Mouse (Mus musculus): ENCODE data around the gene Hap1. TPM values are rescaled to one million over a fixed set of nuclear protein-coding genes. Genes with fewer than 3 reads are reported as not detected.
"Not testable (repeated sequence)": the region's sequence is repeated elsewhere in the genome, so short reads cannot be mapped to it uniquely, and the experiment has no call there.

The Hap1 gene
- polyA plus RNA-seq, 1 experiment from 2014 or later = 0.39 TPM

GRCm38 (mm10) chr11:100330235-100330634 lies 25.7 kb downstream of the Hap1 start:
- no peaks in the 10 kb centered on the region for H3K9me3 ChIP-seq (ENCODE audit: control insufficient read depth, low read length)
- no peak overlapping the region for H3K4me2 ChIP-seq (ENCODE audit: low read depth, severe bottlenecking)
- no peak overlapping the region for H3K4me3 ChIP-seq (ENCODE audit: low read depth, low read length)
- H3K36me3 ChIP-seq (ENCODE audit: control insufficient read depth, insufficient read depth, low read length) = no peaks in the 10 kb centered on the region
- ATAC-seq (ENCODE audit: insufficient number of reproducible peaks, low FRiP score, low TSS enrichment, low read depth) = no peak
- 0 out of 2 replicates have a peak, but pooled peaks cover 4% of the 10 kb centered on the region for H3K4me1 ChIP-seq (ENCODE audit: control insufficient read depth, insufficient read depth, low read length)
- no peaks in the 10 kb centered on the region for H3K27me3 ChIP-seq (ENCODE audit: control insufficient read depth, insufficient read depth, low read length)
- no peak overlapping the region for H3K27ac ChIP-seq (replicated peaks; ENCODE audit: low read depth, low read length)
- DNase-seq (ENCODE audit: low spot score) = no peak
- H3K9ac ChIP-seq (ENCODE audit: low read length) = no peak overlapping the region
- 56% methylated on average over 16 of the region's 16 CpGs for WGBS

GRCm38 (mm10) chr11:100327761-100328160 lies 28.2 kb downstream of the Hap1 start:
- 0 out of 2 replicates have a peak, but pooled peaks cover 2% of the 10 kb centered on the region for H3K4me1 ChIP-seq (ENCODE audit: control insufficient read depth, insufficient read depth, low read length)
- H3K36me3 ChIP-seq (ENCODE audit: control insufficient read depth, insufficient read depth, low read length) = no peaks in the 10 kb centered on the region
- no peaks in the 10 kb centered on the region for H3K27me3 ChIP-seq (ENCODE audit: control insufficient read depth, insufficient read depth, low read length)
- DNase-seq (ENCODE audit: low spot score) (no peak), ATAC-seq (ENCODE audit: insufficient number of reproducible peaks, low FRiP score, low TSS enrichment, low read depth) (no peak)
- H3K9me3 ChIP-seq (ENCODE audit: control insufficient read depth, low read length) = no peaks in the 10 kb centered on the region
- 84% methylated on average over 6 of the region's 6 CpGs for WGBS
- no peak overlapping the region for H3K4me2 ChIP-seq (ENCODE audit: low read depth, severe bottlenecking)
- no peak overlapping the region for H3K4me3 ChIP-seq (ENCODE audit: low read depth, low read length)
- H3K9ac ChIP-seq (ENCODE audit: low read length) = no peak overlapping the region
- no peak overlapping the region for H3K27ac ChIP-seq (replicated peaks; ENCODE audit: low read depth, low read length)

GRCm38 (mm10) chr11:100327316-100327715 lies 28.6 kb downstream of the Hap1 start:
- no peaks in the 10 kb centered on the region for H3K4me1 ChIP-seq (ENCODE audit: control insufficient read depth, insufficient read depth, low read length)
- no peak overlapping the region for H3K27ac ChIP-seq (replicated peaks; ENCODE audit: low read depth, low read length)
- 80% methylated on average over 11 of the region's 11 CpGs for WGBS
- no peaks in the 10 kb centered on the region for H3K9me3 ChIP-seq (ENCODE audit: control insufficient read depth, low read length)
- no peak overlapping the region for H3K9ac ChIP-seq (ENCODE audit: low read length)
- no peaks in the 10 kb centered on the region for H3K27me3 ChIP-seq (ENCODE audit: control insufficient read depth, insufficient read depth, low read length)
- no peak for ATAC-seq (ENCODE audit: insufficient number of reproducible peaks, low FRiP score, low TSS enrichment, low read depth)
- H3K4me3 ChIP-seq (ENCODE audit: low read depth, low read length) = no peak overlapping the region
- H3K36me3 ChIP-seq (ENCODE audit: control insufficient read depth, insufficient read depth, low read length) = 0 out of 2 replicates have a peak, but pooled peaks cover 2% of the 10 kb centered on the region
- DNase-seq (ENCODE audit: low spot score) = no peak
- H3K4me2 ChIP-seq (ENCODE audit: low read depth, severe bottlenecking) = no peak overlapping the region

- no peak overlapping the region for H3K4me3 ChIP-seq (ENCODE audit: low read depth, low read length)
- DNase-seq (ENCODE audit: low spot score) (no peak), ATAC-seq (ENCODE audit: insufficient number of reproducible peaks, low FRiP score, low TSS enrichment, low read depth) (no peak)
- no peaks in the 10 kb centered on the region for H3K27me3 ChIP-seq (ENCODE audit: control insufficient read depth, insufficient read depth, low read length)
- H3K27ac ChIP-seq (replicated peaks; ENCODE audit: low read depth, low read length) = no peak overlapping the region
- no peak overlapping the region for H3K9ac ChIP-seq (ENCODE audit: low read length)
- H3K4me1 ChIP-seq (ENCODE audit: control insufficient read depth, insufficient read depth, low read length) = no peaks in the 10 kb centered on the region
- H3K4me2 ChIP-seq (ENCODE audit: low read depth, severe bottlenecking) = no peak overlapping the region
- WGBS = 85% methylated on average over 11 of the region's 11 CpGs
- peaks cover 15% of the 10 kb centered on the region; the same call in 1 of the 2 replicates for H3K36me3 ChIP-seq (ENCODE audit: control insufficient read depth, insufficient read depth, low read length)
- no peaks in the 10 kb centered on the region for H3K9me3 ChIP-seq (ENCODE audit: control insufficient read depth, low read length)
Observed at GRCm38 (mm10) chr11:100325062-100325629, 30.8 kb downstream of the Hap1 start.

- H3K27ac ChIP-seq (replicated peaks; ENCODE audit: low read depth, low read length) = no peak overlapping the region
- DNase-seq (ENCODE audit: low spot score) = peak; percentile 75
- H3K9me3 ChIP-seq (ENCODE audit: control insufficient read depth, low read length) = no peaks in the 10 kb centered on the region
Observed at GRCm38 (mm10) chr11:100323578-100323977, 32.4 kb downstream of the Hap1 start.

GRCm38 (mm10) chr11:100322591-100323258 lies 33.2 kb downstream of the Hap1 start:
- H3K27me3 ChIP-seq (ENCODE audit: control insufficient read depth, insufficient read depth, low read length) = no peaks in the 10 kb centered on the region
- DNase-seq (ENCODE audit: low spot score) (no peak), ATAC-seq (ENCODE audit: insufficient number of reproducible peaks, low FRiP score, low TSS enrichment, low read depth) (no peak)
- 65% methylated on average over 3 of the region's 3 CpGs for WGBS
- no peak overlapping the region for H3K4me2 ChIP-seq (ENCODE audit: low read depth, severe bottlenecking)
- no peak overlapping the region for H3K27ac ChIP-seq (replicated peaks; ENCODE audit: low read depth, low read length)
- no peaks in the 10 kb centered on the region for H3K9me3 ChIP-seq (ENCODE audit: control insufficient read depth, low read length)
- H3K9ac ChIP-seq (ENCODE audit: low read length) = no peak overlapping the region
- peaks cover 15% of the 10 kb centered on the region; the same call in 1 of the 2 replicates for H3K36me3 ChIP-seq (ENCODE audit: control insufficient read depth, insufficient read depth, low read length)
- no peak overlapping the region for H3K4me3 ChIP-seq (ENCODE audit: low read depth, low read length)
- H3K4me1 ChIP-seq (ENCODE audit: control insufficient read depth, insufficient read depth, low read length) = no peaks in the 10 kb centered on the region

More at GRCm38 (mm10) chr11:100323578-100323977, 32.4 kb downstream of the Hap1 start:
- no peak for ATAC-seq (ENCODE audit: insufficient number of reproducible peaks, low FRiP score, low TSS enrichment, low read depth)
- H3K36me3 ChIP-seq (ENCODE audit: control insufficient read depth, insufficient read depth, low read length) = peaks cover 15% of the 10 kb centered on the region; the same call in 1 of the 2 replicates
- H3K27me3 ChIP-seq (ENCODE audit: control insufficient read depth, insufficient read depth, low read length) = no peaks in the 10 kb centered on the region
- WGBS = 18% methylated on average over 3 of the region's 3 CpGs
- H3K9ac ChIP-seq (ENCODE audit: low read length) = no peak overlapping the region
- H3K4me2 ChIP-seq (ENCODE audit: low read depth, severe bottlenecking) = no peak overlapping the region
- H3K4me3 ChIP-seq (ENCODE audit: low read depth, low read length) = no peak overlapping the region
- no peaks in the 10 kb centered on the region for H3K4me1 ChIP-seq (ENCODE audit: control insufficient read depth, insufficient read depth, low read length)

- not testable (repeated sequence) for H3K9ac ChIP-seq (ENCODE audit: low read length); H3K27ac ChIP-seq (replicated peaks; ENCODE audit: low read depth, low read length); ATAC-seq (ENCODE audit: insufficient number of reproducible peaks, low FRiP score, low TSS enrichment, low read depth); H3K4me1 ChIP-seq (ENCODE audit: control insufficient read depth, insufficient read depth, low read length); H3K4me2 ChIP-seq (ENCODE audit: low read depth, severe bottlenecking); H3K9me3 ChIP-seq (ENCODE audit: control insufficient read depth, low read length); DNase-seq (ENCODE audit: low spot score); H3K27me3 ChIP-seq (ENCODE audit: control insufficient read depth, insufficient read depth, low read length)
- peaks cover 15% of the 10 kb centered on the region; the same call in 1 of the 2 replicates for H3K36me3 ChIP-seq (ENCODE audit: control insufficient read depth, insufficient read depth, low read length)
- H3K4me3 ChIP-seq (ENCODE audit: low read depth, low read length) = peak overlapping the region; percentile 3
- WGBS = 83% methylated on average over 7 of the region's 7 CpGs
Observed at GRCm38 (mm10) chr11:100321479-100322305, 34.2 kb downstream of the Hap1 start.

- Histone ChIP-seq H3K9ac (ENCODE audit: low read length) (peak overlapping the region; percentile 88), H3K36me3 (ENCODE audit: control insufficient read depth, insufficient read depth, low read length) (peaks cover 15% of the 10 kb centered on the region; the same call in 1 of the 2 replicates), H3K4me3 (ENCODE audit: low read depth, low read length) (peak overlapping the region; percentile 75), H3K27ac (replicated peaks; ENCODE audit: low read depth, low read length) (peak overlapping the region; percentile 96), H3K4me2 (ENCODE audit: low read depth, severe bottlenecking) (peak overlapping the region; percentile 77)
- not testable (repeated sequence) for ATAC-seq (ENCODE audit: insufficient number of reproducible peaks, low FRiP score, low TSS enrichment, low read depth); H3K27me3 ChIP-seq (ENCODE audit: control insufficient read depth, insufficient read depth, low read length); H3K4me1 ChIP-seq (ENCODE audit: control insufficient read depth, insufficient read depth, low read length); H3K9me3 ChIP-seq (ENCODE audit: control insufficient read depth, low read length); DNase-seq (ENCODE audit: low spot score)
- WGBS = 21% methylated on average over 11 of the region's 11 CpGs
Observed at GRCm38 (mm10) chr11:100320701-100321410, 35.1 kb downstream of the Hap1 start.

All from limb, embryonic 11.5 days (tissue).